Mouse (Mus musculus) erythroblast, embryonic 14.5 days (primary cell): Measurements from ENCODE around the gene Rnase10.

Experiments used
- GATA1 ChIP-seq: IDR thresholded peaks from 2 replicates; pipeline ENCODE4 v1.6.1; 2012; ENCODE audit warnings: low read length, inconsistent platforms, mixed read lengths
- TAL1 ChIP-seq: IDR thresholded peaks from 3 replicates; pipeline ENCODE4 v1.6.1; 2012; ENCODE audit warnings: low read length, inconsistent platforms, mixed read lengths

- TF ChIP-seq GATA1 (no peak), TAL1 (no peak)
Observed at GRCm38 (mm10) chr14:50997999-50998666, 9.4 kb upstream of the Rnase10 start.
